Mouse (Mus musculus): ENCODE data around the gene Snx29. TPM values are rescaled to one million over a fixed set of nuclear protein-coding genes. Genes with fewer than 3 reads are reported as not detected.

Snx29 gene
- total RNA-seq, 2 experiments from 2014 or later: 7.3 to 8.4 TPM

- no peak for ATAC-seq (replicated peaks; ENCODE audit: low FRiP score, poor library complexity, severe bottlenecking)
These were observed 151.3 kb downstream of the Snx29 start for GRCm38 (mm10) chr16:11473893-11474505.

GRCm38 (mm10) chr16:11475137-11475943 lies 152.6 kb downstream of the Snx29 start:
- no peak for ATAC-seq (replicated peaks; ENCODE audit: low FRiP score, poor library complexity, severe bottlenecking)

GRCm38 (mm10) chr16:11476314-11476713 lies 153.6 kb downstream of the Snx29 start:
- ATAC-seq (replicated peaks; ENCODE audit: low FRiP score, poor library complexity, severe bottlenecking): no peak

- no peak for ATAC-seq (replicated peaks; ENCODE audit: low FRiP score, poor library complexity, severe bottlenecking)
These were observed 154.3 kb downstream of the Snx29 start for GRCm38 (mm10) chr16:11476968-11477367.

GRCm38 (mm10) chr16:11477591-11477990 lies 154.9 kb downstream of the Snx29 start:
- no peak for ATAC-seq (replicated peaks; ENCODE audit: low FRiP score, poor library complexity, severe bottlenecking)

GRCm38 (mm10) chr16:11479605-11480004 lies 156.9 kb downstream of the Snx29 start:
- no peak for ATAC-seq (replicated peaks; ENCODE audit: low FRiP score, poor library complexity, severe bottlenecking)

- ATAC-seq (replicated peaks; ENCODE audit: low FRiP score, poor library complexity, severe bottlenecking): no peak
These were observed 159.5 kb downstream of the Snx29 start for GRCm38 (mm10) chr16:11482189-11482588.

GRCm38 (mm10) chr16:11494895-11495294 lies 172.2 kb downstream of the Snx29 start:
- no peak for ATAC-seq (replicated peaks; ENCODE audit: low FRiP score, poor library complexity, severe bottlenecking)

- ATAC-seq (replicated peaks; ENCODE audit: low FRiP score, poor library complexity, severe bottlenecking): no peak
These were observed 173.4 kb downstream of the Snx29 start for GRCm38 (mm10) chr16:11495923-11496616.

- no peak for ATAC-seq (replicated peaks; ENCODE audit: low FRiP score, poor library complexity, severe bottlenecking)
These were observed 174.0 kb downstream of the Snx29 start for GRCm38 (mm10) chr16:11496721-11497120.

GRCm38 (mm10) chr16:11500061-11500460 lies 177.4 kb downstream of the Snx29 start:
- ATAC-seq (replicated peaks; ENCODE audit: low FRiP score, poor library complexity, severe bottlenecking): no peak

- no peak for ATAC-seq (replicated peaks; ENCODE audit: low FRiP score, poor library complexity, severe bottlenecking)
These were observed 178.4 kb downstream of the Snx29 start for GRCm38 (mm10) chr16:11501138-11501537.

GRCm38 (mm10) chr16:11501611-11502010 lies 178.9 kb downstream of the Snx29 start:
- no peak for ATAC-seq (replicated peaks; ENCODE audit: low FRiP score, poor library complexity, severe bottlenecking)

GRCm38 (mm10) chr16:11504666-11505491 lies 182.2 kb downstream of the Snx29 start:
- no peak for ATAC-seq (replicated peaks; ENCODE audit: low FRiP score, poor library complexity, severe bottlenecking)

- no peak for ATAC-seq (replicated peaks; ENCODE audit: low FRiP score, poor library complexity, severe bottlenecking)
These were observed 182.9 kb downstream of the Snx29 start for GRCm38 (mm10) chr16:11505492-11506176.

- no peak for ATAC-seq (replicated peaks; ENCODE audit: low FRiP score, poor library complexity, severe bottlenecking)
These were observed 184.6 kb downstream of the Snx29 start for GRCm38 (mm10) chr16:11507188-11507731.

- no peak for ATAC-seq (replicated peaks; ENCODE audit: low FRiP score, poor library complexity, severe bottlenecking)
These were observed 185.6 kb downstream of the Snx29 start for GRCm38 (mm10) chr16:11508341-11508740.

GRCm38 (mm10) chr16:11510416-11510815 lies 187.7 kb downstream of the Snx29 start:
- no peak for ATAC-seq (replicated peaks; ENCODE audit: low FRiP score, poor library complexity, severe bottlenecking)

- ATAC-seq (replicated peaks; ENCODE audit: low FRiP score, poor library complexity, severe bottlenecking): no peak
These were observed 188.1 kb downstream of the Snx29 start for GRCm38 (mm10) chr16:11510854-11511253.

All from erythroid progenitor cell, adult 5-6 weeks (primary cell).